Mouse (Mus musculus) limb, embryonic 14.5 days (tissue): ENCODE measurements around the gene Cntfr. TPM values are rescaled to one million over a fixed set of nuclear protein-coding genes. Genes with fewer than 3 reads are reported as not detected.
"Not testable (repeated sequence)": the region's sequence is repeated elsewhere in the genome, so short reads cannot be mapped to it uniquely, and the experiment has no call there.

Source experiments
- ATAC-seq: fragments of 200-750 bp; cut with Nextera tagmentation; 2 replicates; pipeline ENCODE4 v1.8.0; 2017; ENCODE audit warnings: low read depth, moderate number of reproducible peaks, moderate TSS enrichment; ENCODE audit not compliant: low FRiP score
- DNase-seq: peaks from one replicate; pipeline ENCODE4 v3.0.0-alpha.2; 2015; ENCODE audit warnings: low spot score
- H3K27ac ChIP-seq: fragments of 300-500 bp; sonication (generic); replicated peaks from 2 replicates; pipeline ENCODE4 v1.5.1; 2014; ENCODE audit warnings: low read depth, mild to moderate bottlenecking, low read length, moderate library complexity, mixed read lengths
- H3K27me3 ChIP-seq: fragments of 300-500 bp; sonication (generic); 2 replicates; pipeline ENCODE4 v1.6.1; 2014; ENCODE audit warnings: low read length, mixed read lengths; ENCODE audit not compliant: control insufficient read depth, insufficient read depth
- H3K36me3 ChIP-seq: fragments of 300-500 bp; sonication (generic); 2 replicates; pipeline ENCODE4 v1.6.1; 2014; ENCODE audit warnings: mild to moderate bottlenecking, low read length, moderate library complexity, mixed read lengths; ENCODE audit not compliant: control insufficient read depth, insufficient read depth
- H3K4me1 ChIP-seq: fragments of 300-500 bp; sonication (generic); 2 replicates; pipeline ENCODE4 v1.6.1; 2014; ENCODE audit warnings: antibody characterized with exemption, low read length, mixed read lengths; ENCODE audit not compliant: control insufficient read depth, insufficient read depth
- H3K4me2 ChIP-seq: fragments of 300-500 bp; sonication (generic); replicated peaks from 2 replicates; pipeline ENCODE4 v1.6.1; 2014; ENCODE audit warnings: low read depth, mild to moderate bottlenecking, low read length, moderate library complexity; ENCODE audit not compliant: severe bottlenecking
- H3K4me3 ChIP-seq: fragments of 300-500 bp; sonication (generic); replicated peaks from 2 replicates; pipeline ENCODE4 v1.5.1; 2014; ENCODE audit warnings: low read length
- H3K9ac ChIP-seq: fragments of 300-500 bp; sonication (generic); 2 replicates; pipeline ENCODE4 v1.6.1; 2014; ENCODE audit warnings: mild to moderate bottlenecking, low read depth, low read length, moderate library complexity; ENCODE audit not compliant: severe bottlenecking
- H3K9me3 ChIP-seq: fragments of 300-500 bp; sonication (generic); 2 replicates; pipeline ENCODE4 v1.6.1; 2016; ENCODE audit warnings: low read length; ENCODE audit not compliant: control insufficient read depth
- POLR2A ChIP-seq: fragments of 200-500 bp; IDR thresholded peaks from 2 replicates; pipeline ENCODE4 v1.8.0; 2012; ENCODE audit warnings: inconsistent platforms, mild to moderate bottlenecking, moderate library complexity, borderline replicate concordance; ENCODE audit not compliant: insufficient read depth, insufficient read length; ENCODE audit errors: extremely low read depth
- WGBS: fragments of 180-500 bp; shearing (Covaris S2); extraction: QIAGEN DNeasy Blood & Tissue Kit; methylation state at CpG from one replicate; pipeline ENCODE4 v1.1.7; 2014; 5-methylcytosine and 5-hydroxymethylcytosine counted together
- polyA plus RNA-seq, 2 experiments: library from polyadenylated mRNA; depleted of rRNA in 1 of 2; stranded (reverse) in 1 of 2; unstranded in 1 of 2; fragments of >200 nt; fragmentation: Nextera tagmentation in 1 of 2; extraction: Ambion mirVana in 1 of 2; gene quantifications; 2 replicates each; pipeline versions ENCODE4 v1.2.1 to v1.2.3; 2012 to 2014

Cntfr gene
- polyA plus RNA-seq, 2 experiments, result 5.4 to 34.2 TPM

DNA sequence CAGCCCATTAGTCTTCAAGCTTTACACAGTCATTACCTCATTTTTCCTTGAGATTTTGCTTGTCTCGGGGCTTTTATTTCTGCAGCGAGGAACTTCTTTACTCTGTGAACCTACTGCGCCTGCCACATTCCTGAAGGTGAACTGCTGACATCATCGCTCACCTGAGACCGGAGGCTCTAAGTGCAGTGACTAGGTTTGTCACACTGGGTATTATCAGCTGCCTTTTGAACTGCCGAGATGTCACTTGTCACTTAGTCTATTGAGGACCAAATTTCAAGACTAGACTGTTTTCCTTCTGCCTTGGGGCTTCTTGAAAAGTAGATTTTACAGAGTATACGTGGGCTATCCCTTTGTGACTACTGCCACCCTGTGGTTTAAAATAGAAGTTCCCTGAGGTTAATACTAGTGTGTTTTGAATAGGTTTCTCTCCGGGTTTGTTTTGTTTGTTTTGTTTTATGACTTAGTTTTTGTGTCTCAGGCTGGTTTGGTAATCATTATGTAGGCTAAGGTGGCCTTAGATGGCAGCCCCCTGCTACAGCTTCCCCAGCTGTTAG is 11.4 kb upstream of the Cntfr start:
- Histone ChIP-seq H3K27me3 (0 out of 2 replicates have a peak, but pooled peaks cover 18% of the 10 kb centered on the region), H3K27ac (no peak overlapping the region), H3K4me1 (peaks cover 23% of the 10 kb centered on the region), H3K9ac (no peak overlapping the region), H3K4me3 (no peak overlapping the region), H3K36me3 (peaks cover 13% of the 10 kb centered on the region), H3K9me3 (no peaks in the 10 kb centered on the region), H3K4me2 (no peak overlapping the region)
- 38% methylated on average over 8 of the region's 8 CpGs for WGBS
- ATAC-seq (peak; percentile 46; the same call in 1 of the 2 replicates), DNase-seq (peak; percentile 75)
- TF ChIP-seq POLR2A, result no peak

DNA sequence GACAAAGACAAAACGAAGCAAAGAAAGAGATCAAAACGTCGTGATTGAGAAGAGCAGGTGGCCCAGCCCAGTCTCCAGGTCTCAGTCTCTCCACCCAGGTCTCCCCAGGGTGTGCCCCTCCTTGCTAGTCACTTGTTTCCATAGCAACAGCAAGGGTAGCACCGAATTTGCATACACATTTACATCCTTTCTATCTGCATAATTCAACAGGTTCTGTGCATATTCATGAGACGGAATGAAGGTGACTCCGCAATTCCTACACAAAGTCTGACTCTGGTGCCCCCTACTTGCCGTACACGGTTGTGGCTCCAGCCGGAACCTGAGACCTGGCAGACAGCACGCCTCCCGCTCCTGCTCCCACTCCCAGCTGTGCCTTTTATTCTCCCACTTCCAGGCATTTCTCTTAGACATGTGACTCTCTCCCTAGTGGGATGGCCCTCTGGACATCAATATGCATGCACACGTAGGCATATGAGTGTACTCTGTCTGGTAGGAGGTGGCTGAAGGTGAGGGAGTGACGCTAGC is 10.2 kb upstream of the Cntfr start:
- H3K9me3 ChIP-seq, result no peaks in the 10 kb centered on the region

DNA sequence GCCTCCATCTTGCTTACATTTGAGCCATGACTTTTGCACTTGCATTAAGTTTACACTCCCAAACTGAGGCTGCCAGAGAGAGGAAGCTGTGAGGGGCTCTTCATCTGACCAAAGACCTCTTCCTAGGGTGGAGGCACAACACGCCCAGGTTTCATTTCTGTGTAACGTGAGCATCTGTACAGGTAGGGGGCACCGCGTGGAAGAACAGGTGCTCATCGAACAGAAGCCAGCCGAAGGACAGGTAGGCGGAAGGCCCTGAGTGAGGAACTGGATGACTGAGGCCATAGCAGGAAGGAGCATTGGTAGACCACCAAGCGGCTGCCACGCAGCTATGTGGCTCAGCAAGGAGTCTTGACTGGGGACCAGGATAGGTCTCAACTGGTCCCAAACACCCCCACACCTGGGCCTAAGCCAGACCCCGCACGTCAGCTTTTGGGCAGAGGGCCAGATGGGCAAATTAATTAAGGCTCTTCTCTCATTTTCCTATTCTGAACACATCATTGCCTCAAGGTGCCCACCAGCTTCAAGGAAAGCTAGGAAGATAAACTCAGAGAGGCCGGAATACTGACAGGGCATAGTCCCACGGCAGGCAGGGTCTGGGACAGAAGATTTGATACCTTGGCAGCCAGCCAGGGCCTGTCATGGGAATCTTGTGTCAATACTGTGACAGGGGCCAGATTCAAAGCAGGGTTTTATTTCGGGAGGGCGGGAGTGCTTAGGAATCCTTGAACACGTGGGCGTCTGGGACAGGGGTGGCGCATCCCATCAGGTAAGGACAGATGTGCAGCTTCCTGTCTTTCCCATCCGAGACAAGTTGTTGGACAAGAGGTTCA is 9.2 kb upstream of the Cntfr start:
- 0 out of 2 replicates have a peak, but pooled peaks cover 18% of the 10 kb centered on the region for H3K27me3 ChIP-seq
- DNase-seq (no peak), ATAC-seq (no peak)
- no peak overlapping the region for H3K9ac ChIP-seq
- H3K4me1 ChIP-seq, result peaks cover 9% of the 10 kb centered on the region; the same call in 1 of the 2 replicates
- TF ChIP-seq POLR2A, result no peak
- no peaks in the 10 kb centered on the region for H3K9me3 ChIP-seq
- 62% methylated on average over 19 of the region's 19 CpGs for WGBS
- no peak overlapping the region for H3K4me3 ChIP-seq
- 0 out of 2 replicates have a peak, but pooled peaks cover under 1% of the 10 kb centered on the region for H3K36me3 ChIP-seq
- no peak overlapping the region for H3K4me2 ChIP-seq
- H3K27ac ChIP-seq, result no peak overlapping the region

More for the DNA sequence above, 10.2 kb upstream of the Cntfr start:
- no peak overlapping the region for H3K4me3 ChIP-seq
- no peak overlapping the region for H3K9ac ChIP-seq
- H3K4me2 ChIP-seq, result no peak overlapping the region
- peak; percentile 73 for DNase-seq
- WGBS, result 2% methylated on average over 13 of the region's 13 CpGs
- 0 out of 2 replicates have a peak, but pooled peaks cover 18% of the 10 kb centered on the region for H3K27me3 ChIP-seq
- H3K4me1 ChIP-seq, result peaks cover 17% of the 10 kb centered on the region
- peaks cover 9% of the 10 kb centered on the region for H3K36me3 ChIP-seq
- H3K27ac ChIP-seq, result no peak overlapping the region
- no peak for TF ChIP-seq POLR2A
- peak; percentile 60; the same call in 1 of the 2 replicates for ATAC-seq

DNA sequence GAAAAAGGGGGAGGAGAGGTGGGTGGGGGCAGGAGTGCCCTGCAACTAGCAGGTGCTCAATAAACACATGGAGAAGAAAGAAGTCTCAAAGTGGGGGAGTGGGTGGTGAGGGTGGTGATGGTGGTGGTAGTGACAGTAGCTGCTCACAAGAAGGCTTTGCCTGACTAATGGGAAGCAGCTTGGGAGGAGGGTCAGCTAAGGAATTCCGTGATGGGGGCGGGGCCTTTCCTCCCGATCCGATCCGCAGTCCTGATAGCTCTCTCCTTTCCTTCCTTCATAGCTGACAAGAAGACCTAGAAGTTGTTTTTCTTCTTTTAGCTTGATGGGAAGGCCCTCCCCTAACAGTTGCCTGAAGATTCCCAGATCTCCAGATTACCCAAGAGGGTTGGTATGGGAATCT is 7.8 kb upstream of the Cntfr start:
- H3K27me3 ChIP-seq, result 0 out of 2 replicates have a peak, but pooled peaks cover 18% of the 10 kb centered on the region
- TF ChIP-seq POLR2A, result no peak
- H3K9me3 ChIP-seq, result no peaks in the 10 kb centered on the region
- no peak overlapping the region for H3K9ac ChIP-seq
- no peak overlapping the region for H3K4me2 ChIP-seq
- H3K27ac ChIP-seq, result no peak overlapping the region
- H3K4me1 ChIP-seq, result peaks cover 9% of the 10 kb centered on the region; the same call in 1 of the 2 replicates
- H3K36me3 ChIP-seq, result no peaks in the 10 kb centered on the region
- WGBS, result 4% methylated on average over 4 of the region's 5 CpGs
- H3K4me3 ChIP-seq, result no peak overlapping the region
- ATAC-seq, result no peak
- no peak for DNase-seq

DNA sequence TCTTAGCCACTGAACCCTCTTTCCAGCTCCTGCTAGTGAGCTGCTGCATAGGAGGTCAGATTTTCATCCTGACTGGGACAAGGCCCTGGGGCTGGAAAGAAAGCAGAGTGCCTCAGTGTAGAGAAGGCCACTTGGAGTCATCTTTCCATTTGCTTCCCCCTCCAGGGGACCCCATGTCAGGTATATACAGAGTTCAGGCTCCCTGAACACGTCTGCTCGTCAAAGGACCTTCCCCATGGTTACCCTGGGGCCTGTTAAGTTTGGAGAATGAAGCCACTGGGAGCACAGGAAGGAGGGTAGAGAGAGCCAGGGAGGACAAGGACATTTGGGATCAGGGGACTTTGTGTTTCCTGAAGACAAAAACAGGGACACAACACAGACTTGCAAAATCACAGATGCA is 5.3 kb upstream of the Cntfr start:
- not testable (repeated sequence) for H3K4me1 ChIP-seq, DNase-seq, H3K9ac ChIP-seq, H3K27ac ChIP-seq, H3K4me3 ChIP-seq, H3K4me2 ChIP-seq, H3K9me3 ChIP-seq, H3K36me3 ChIP-seq, ATAC-seq
- WGBS, result 82% methylated on average over 2 of the region's 2 CpGs
- 0 out of 2 replicates have a peak, but pooled peaks cover 13% of the 10 kb centered on the region for H3K27me3 ChIP-seq

DNA sequence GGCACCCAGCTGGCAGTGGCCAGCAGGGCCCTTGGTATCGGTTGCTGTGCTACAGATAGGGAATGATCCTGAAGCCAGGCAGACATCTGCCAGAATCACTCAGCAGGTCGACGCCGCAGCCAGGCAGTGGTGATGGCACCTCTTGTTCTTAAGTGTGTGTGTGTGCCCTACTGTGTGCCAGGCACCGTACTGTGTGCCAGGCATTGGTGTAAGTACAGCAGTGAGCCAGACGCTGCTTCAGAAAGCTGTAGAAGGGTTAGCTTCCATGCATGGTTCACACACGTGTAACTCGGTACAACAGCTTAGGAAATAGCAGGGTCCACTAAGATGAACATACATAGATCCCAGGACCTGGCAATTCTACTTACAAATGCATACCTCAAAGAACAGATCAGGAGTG is 3.3 kb upstream of the Cntfr start:
- H3K4me2 ChIP-seq, H3K4me3 ChIP-seq, H3K27ac ChIP-seq, DNase-seq, H3K4me1 ChIP-seq, H3K9me3 ChIP-seq, H3K36me3 ChIP-seq, H3K9ac ChIP-seq, H3K27me3 ChIP-seq, ATAC-seq: not testable (repeated sequence)
- WGBS, result no CpG with 5 or more reads among the region's 8 CpGs

DNA sequence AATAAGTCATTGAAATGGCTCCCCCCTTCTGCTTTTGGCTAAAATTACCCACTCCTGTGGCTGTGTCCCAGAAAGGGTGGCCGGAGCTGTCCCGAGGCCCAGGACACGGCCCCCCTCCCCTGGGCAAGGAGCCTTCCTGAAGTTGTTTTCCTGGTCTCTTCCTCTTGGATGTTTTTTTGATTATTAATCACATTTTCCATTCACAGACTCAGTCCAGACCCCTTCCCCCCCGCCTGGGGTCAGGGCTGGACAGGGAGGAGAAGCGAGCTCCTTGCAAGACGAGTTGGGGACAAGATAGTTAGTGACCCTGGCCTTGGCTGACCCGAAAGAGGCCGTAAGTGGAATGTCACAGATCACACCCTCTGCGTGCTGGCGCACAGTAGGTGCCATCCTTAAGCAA is 2.9 kb upstream of the Cntfr start, which contains the start of gene Il11ra1:
Gene Il11ra1 (plus strand): TSS at position 207 of the 400 bp plus-strand sequence.
- not testable (repeated sequence) for ATAC-seq, H3K9ac ChIP-seq, H3K4me3 ChIP-seq, DNase-seq, H3K27me3 ChIP-seq, H3K36me3 ChIP-seq, H3K4me1 ChIP-seq, H3K27ac ChIP-seq, H3K9me3 ChIP-seq
- peak within 1 kb of the TSS; percentile 25; the same call in 1 of the 2 replicates for H3K4me2 ChIP-seq
- 74% methylated on average over 8 of the region's 10 CpGs for WGBS
